Mouse (Mus musculus) embryo, embryonic 11.5 days (tissue): ENCODE results near the gene Olfr768.
"Not testable (repeated sequence)": the region's sequence is repeated elsewhere in the genome, so short reads cannot be mapped to it uniquely, and the experiment has no call there.

ENCODE experiments used
- DNase-seq: peaks from one replicate; pipeline ENCODE4 v3.0.0-alpha.2; 2012; ENCODE audit warnings: low read depth, low spot score

Olfr768 gene

DNA sequence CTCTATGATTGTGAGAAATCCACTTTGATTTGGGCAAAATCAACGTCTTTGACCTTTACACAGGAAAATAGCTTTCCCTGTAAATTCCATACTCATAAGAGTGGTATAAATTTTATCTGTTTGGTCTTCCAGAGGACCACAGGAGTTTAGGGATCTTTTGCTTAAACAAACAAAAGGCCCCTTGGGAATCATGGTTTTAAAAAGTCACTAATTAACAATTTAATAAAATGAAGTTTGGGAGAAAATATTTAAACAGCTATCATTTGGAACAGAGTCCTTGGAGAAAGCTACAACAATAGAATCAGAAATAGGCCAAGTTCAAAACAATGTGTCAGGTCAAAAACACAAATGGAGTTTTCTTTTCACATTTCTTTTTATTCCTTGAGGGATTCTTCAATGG lies at the start of gene Olfr768:
TSS of gene Olfr768 (minus strand) at position 101 of the 400 bp plus-strand sequence.
- no peak for DNase-seq

DNA sequence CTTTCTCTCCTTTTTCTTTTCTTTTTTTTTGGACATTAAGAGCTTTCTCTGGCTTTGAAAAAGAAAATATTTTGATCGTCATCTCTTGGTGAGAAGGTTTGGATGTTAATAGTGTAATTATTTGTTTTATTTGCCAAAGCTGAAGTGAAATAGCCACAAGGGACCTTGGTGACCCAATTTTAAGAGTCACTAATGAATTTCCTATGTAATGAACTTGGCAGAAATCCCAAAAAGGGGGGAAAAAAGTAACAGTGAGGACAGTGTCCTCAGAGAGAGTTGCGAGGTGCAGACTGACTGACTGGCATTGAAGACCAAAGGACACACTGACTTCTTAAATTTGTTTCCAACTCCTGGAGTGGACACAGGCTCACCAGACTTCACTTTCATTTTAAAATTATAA lies 39.7 kb upstream of the Olfr768 start, which contains the start of gene Olfr770:
TSS of gene Olfr770 (minus strand) at position 101 of the 400 bp plus-strand sequence.
- no peak for DNase-seq

DNA sequence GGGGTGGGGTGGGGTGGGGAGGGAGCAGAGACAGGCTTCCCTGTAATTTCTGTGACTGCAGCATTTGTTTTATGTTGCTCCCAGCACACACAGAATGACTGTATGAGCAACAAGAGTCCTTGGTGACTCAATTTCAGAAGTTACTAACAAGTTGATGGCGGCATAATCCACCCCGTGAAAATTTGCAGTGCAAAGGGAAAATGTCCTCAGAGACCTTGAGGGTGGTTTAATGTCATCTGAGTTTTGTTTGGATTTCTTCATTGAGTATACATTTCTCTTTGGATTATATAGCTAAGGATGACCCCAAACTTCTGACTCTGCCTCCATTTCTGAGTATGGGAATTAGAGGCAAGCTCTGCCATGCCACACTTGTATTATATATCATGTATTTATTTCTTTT lies 18.6 kb upstream of the Olfr768 start, which contains the start of gene Olfr769:
TSS of gene Olfr769 (minus strand) at position 101 of the 400 bp plus-strand sequence.
- DNase-seq, result no peak

DNA sequence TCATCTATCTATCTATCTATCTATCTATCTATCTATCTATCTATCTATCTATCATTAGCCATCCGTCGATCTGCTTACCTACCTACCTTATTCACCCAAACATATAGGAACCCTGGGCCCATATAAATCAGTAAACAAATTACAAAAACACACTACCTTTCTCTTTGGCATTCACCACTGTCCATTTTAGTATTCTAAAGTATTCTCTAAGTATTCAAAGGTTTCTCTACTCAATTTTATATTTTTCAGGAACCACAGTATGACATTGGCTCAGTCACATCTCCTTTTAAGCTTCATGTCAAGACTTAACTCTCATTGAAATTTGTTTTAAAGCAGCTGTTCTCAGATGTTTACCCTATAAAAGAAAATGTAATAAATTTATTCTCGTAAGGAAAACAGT lies 16.0 kb upstream of the Olfr768 start:
- no peak for DNase-seq

DNA sequence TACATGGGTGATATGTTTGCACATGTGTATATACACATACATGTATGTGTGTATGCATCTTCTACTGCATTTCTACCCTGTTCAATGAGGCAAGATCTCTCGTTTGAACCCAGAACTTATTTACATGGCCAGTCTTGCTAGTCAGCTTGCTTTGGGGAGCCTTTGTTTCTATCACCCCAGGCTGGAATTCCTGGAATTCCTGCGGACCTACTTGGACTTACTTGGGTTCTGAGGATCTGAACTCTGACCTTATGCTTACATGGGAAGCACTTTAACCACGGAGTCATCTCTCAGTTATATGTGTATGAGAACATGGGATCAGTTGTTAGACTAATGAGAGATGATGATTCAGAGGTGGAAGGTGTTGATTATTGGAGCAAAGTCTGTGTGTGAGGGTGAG lies 2.1 kb upstream of the Olfr768 start:
- no peak for DNase-seq

DNA sequence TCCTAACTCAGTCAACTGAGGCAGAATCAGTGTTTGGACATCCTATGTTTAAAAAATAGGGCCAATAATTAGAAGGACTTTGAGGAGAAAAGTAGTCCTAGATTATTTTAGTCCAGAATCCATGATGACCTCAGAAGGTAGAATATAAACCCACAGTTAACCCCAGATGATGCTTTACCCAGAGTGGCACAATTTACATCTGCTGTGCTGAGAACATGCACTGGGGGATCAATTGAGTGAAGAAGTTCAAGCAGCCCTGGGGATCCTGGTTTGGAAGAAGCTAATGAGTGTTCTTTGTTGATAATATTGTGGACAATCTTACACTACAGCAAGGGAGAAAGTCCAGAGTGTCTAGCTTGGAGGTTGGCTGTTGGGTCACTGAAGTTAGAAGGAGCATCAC lies 16.4 kb downstream of the Olfr768 start, which contains the start of gene Olfr767:
TSS of gene Olfr767 (minus strand) at position 101 of the 400 bp plus-strand sequence.
- DNase-seq, result not testable (repeated sequence)

DNA sequence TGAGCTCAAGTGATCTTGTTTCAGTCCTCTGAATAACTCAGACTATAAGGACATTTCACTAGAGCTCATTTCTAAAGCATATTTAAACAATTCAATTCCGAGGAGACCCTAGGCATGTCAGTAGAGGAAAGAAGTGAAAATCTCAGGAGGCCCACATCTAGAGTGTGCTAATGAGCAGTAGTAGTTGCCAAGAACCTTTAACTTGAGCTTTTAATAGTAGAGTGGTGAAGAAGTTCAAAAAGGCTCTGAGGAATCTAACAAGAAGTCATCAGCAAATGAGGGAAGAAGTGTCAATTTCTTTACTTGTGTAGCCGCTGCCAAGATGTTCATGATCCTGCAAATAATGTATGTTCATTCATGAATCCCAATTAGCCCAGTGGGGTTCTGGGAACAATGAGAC lies 30.3 kb downstream of the Olfr768 start, which contains the start of gene Olfr766-ps1:
TSS of gene Olfr766-ps1 (minus strand) at position 101 of the 400 bp plus-strand sequence.
- no peak for DNase-seq

DNA sequence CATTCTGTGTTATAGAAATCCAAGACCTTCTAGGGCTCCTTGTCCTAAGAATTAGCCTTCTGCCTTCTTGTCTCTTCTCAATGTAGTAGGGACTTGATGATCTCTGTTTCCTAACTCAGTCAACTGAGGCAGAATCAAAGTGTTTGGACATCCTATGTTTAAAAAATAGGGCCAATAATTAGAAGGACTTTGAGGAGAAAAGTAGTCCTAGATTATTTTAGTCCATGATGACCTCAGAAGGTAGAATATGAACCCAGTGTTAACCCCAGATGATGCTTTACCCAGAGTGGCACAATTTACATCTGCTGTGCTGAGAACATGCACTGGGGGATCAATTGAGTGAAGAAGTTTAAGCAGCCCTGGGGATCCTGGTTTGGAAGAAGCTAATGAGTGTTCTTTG lies 49.3 kb downstream of the Olfr768 start, which contains the start of gene Olfr765:
TSS of gene Olfr765 (minus strand) at position 101 of the 400 bp plus-strand sequence.
- not testable (repeated sequence) for DNase-seq
